Mouse (Mus musculus) ES-Bruce4 (cell line): ENCODE data around the gene 1700024P04Rik. TPM values are rescaled to one million over a fixed set of nuclear protein-coding genes. Genes with fewer than 3 reads are reported as not detected.

ENCODE experiments used
- H3K27ac ChIP-seq: 2 replicates; pipeline ENCODE4 v1.5.1; 2012; ENCODE audit warnings: low read length, inconsistent platforms; ENCODE audit not compliant: insufficient read depth
- H3K27me3 ChIP-seq: 2 replicates; pipeline ENCODE4 v1.6.1; 2012; ENCODE audit warnings: mild to moderate bottlenecking, low read length, inconsistent platforms; ENCODE audit not compliant: control insufficient read depth, poor library complexity, insufficient read depth, severe bottlenecking
- H3K36me3 ChIP-seq: 2 replicates; pipeline ENCODE4 v1.6.1; 2012; ENCODE audit warnings: inconsistent platforms, mild to moderate bottlenecking, low read length, moderate library complexity; ENCODE audit not compliant: control insufficient read depth, poor library complexity, insufficient read depth, severe bottlenecking
- H3K4me1 ChIP-seq: one replicate; pipeline ENCODE4 v1.8.1; 2011; ENCODE audit warnings: low read length; ENCODE audit not compliant: control insufficient read depth, insufficient read depth
- H3K4me3 ChIP-seq: 2 replicates; pipeline ENCODE4 v1.5.1; 2011; ENCODE audit warnings: low read depth, mild to moderate bottlenecking, low read length
- H3K9ac ChIP-seq: 2 replicates; pipeline ENCODE4 v1.6.1; 2012; ENCODE audit warnings: low read depth, mild to moderate bottlenecking, inconsistent platforms; ENCODE audit not compliant: poor library complexity, severe bottlenecking
- H3K9me3 ChIP-seq: replicated peaks from 2 replicates; pipeline ENCODE4 v1.6.1; 2012; ENCODE audit warnings: mild to moderate bottlenecking, low read length, inconsistent platforms; ENCODE audit not compliant: control insufficient read depth, poor library complexity, insufficient read depth, severe bottlenecking
- CTCF ChIP-seq: IDR thresholded peaks from one replicate; pipeline ENCODE4 v1.8.1; 2011; ENCODE audit warnings: low read depth, low read length
- EP300 ChIP-seq: IDR thresholded peaks from 2 replicates; pipeline ENCODE4 v1.6.1; 2011; ENCODE audit warnings: low read depth, low read length; ENCODE audit not compliant: insufficient read depth
- POLR2A ChIP-seq: IDR thresholded peaks from one replicate; pipeline ENCODE4 v1.8.1; 2011; ENCODE audit warnings: low read length; ENCODE audit not compliant: insufficient read depth
- polyA plus RNA-seq: library from polyadenylated mRNA; stranded (reverse); fragments of >200 nt; gene quantifications from 2 replicates; pipeline ENCODE4 v1.2.4, GENCODE M21; 2011; ENCODE audit warnings: low read depth; ENCODE audit not compliant: missing spikeins, insufficient read depth, insufficient read length

Gene 1700024P04Rik
- polyA plus RNA-seq, 1 experiment, result not detected

DNA sequence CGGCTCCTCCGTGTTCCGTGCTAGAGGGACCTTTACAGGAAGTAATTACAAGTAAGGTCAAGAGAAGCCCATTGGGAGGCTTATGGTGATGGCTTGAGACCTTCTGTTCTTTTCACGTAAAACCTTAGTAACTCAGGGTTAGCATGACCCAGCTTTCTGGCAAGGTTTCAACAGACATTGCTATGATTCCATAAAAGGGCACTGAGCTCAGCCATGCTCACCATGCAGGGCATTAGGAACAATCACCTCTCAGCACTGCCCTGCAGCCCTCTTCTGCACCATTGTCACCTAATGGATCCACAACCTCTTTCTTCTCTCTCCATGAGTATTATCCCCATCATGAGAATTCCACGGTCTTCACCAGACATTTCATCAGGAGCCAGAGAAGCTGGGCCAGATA lies 12.7 kb downstream of the 1700024P04Rik start:
- TF ChIP-seq POLR2A (no peak), EP300 (no peak), CTCF (no peak)
- Histone ChIP-seq H3K9me3 (0 out of 2 replicates have a peak, but pooled peaks cover 3% of the 10 kb centered on the region), H3K27me3 (no peaks in the 10 kb centered on the region), H3K36me3 (no peaks in the 10 kb centered on the region), H3K4me3 (no peak overlapping the region), H3K27ac (no peak overlapping the region), H3K4me1 (peaks cover under 1% of the 10 kb centered on the region), H3K9ac (no peak overlapping the region)

- Histone ChIP-seq H3K27me3 (no peaks in the 10 kb centered on the region), H3K36me3 (no peaks in the 10 kb centered on the region), H3K9ac (no peak overlapping the region), H3K27ac (no peak overlapping the region), H3K4me3 (no peak overlapping the region), H3K9me3 (no peaks in the 10 kb centered on the region), H3K4me1 (no peaks in the 10 kb centered on the region)
- TF ChIP-seq EP300 (no peak), CTCF (no peak), POLR2A (no peak)
Measured at GRCm38 (mm10) chr13:98968517-98968916, 15.8 kb downstream of the 1700024P04Rik start.

- no peak for TF ChIP-seq EP300
- TF ChIP-seq CTCF, result no peak
Measured at GRCm38 (mm10) chr13:98967942-98968341, 16.4 kb downstream of the 1700024P04Rik start.

DNA sequence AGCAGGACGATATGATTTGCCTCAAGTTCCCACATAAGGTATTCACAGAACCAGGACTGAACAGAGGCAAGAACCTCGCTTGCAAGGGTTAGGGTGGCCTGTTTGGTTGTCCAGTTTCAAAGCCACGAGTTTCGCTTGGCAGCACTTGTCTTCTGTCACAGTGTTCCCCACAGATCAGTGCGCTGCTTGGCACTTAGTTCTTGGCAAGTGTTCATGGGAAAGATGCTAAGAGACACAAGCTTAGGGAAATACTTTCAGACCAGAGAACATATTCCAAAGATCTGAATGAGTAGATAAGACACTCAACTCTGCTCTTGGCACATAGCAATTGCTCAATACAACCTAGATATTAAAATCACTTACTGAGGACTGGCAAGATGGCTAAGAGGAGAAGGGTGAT lies 17.8 kb downstream of the 1700024P04Rik start:
- TF ChIP-seq POLR2A, result no peak

More at GRCm38 (mm10) chr13:98967942-98968341, 16.4 kb downstream of the 1700024P04Rik start:
- Histone ChIP-seq H3K27ac (no peak overlapping the region), H3K9ac (no peak overlapping the region), H3K27me3 (no peaks in the 10 kb centered on the region), H3K9me3 (no peaks in the 10 kb centered on the region), H3K4me3 (no peak overlapping the region), H3K4me1 (no peaks in the 10 kb centered on the region), H3K36me3 (no peaks in the 10 kb centered on the region)

GRCm38 (mm10) chr13:98963612-98964011 lies 20.8 kb downstream of the 1700024P04Rik start:
- no peaks in the 10 kb centered on the region for H3K36me3 ChIP-seq
- no peak for TF ChIP-seq EP300
- H3K9ac ChIP-seq, result no peak overlapping the region
- H3K27me3 ChIP-seq, result no peaks in the 10 kb centered on the region
- H3K27ac ChIP-seq, result no peak overlapping the region
- no peak overlapping the region for H3K4me3 ChIP-seq
- no peaks in the 10 kb centered on the region for H3K9me3 ChIP-seq
- no peaks in the 10 kb centered on the region for H3K4me1 ChIP-seq

More for the DNA sequence above, 17.8 kb downstream of the 1700024P04Rik start:
- H3K27me3 ChIP-seq, result no peaks in the 10 kb centered on the region
- no peaks in the 10 kb centered on the region for H3K4me1 ChIP-seq
- no peak overlapping the region for H3K9ac ChIP-seq
- H3K27ac ChIP-seq, result no peak overlapping the region
- no peaks in the 10 kb centered on the region for H3K36me3 ChIP-seq
- no peak overlapping the region for H3K4me3 ChIP-seq
- H3K9me3 ChIP-seq, result no peaks in the 10 kb centered on the region

DNA sequence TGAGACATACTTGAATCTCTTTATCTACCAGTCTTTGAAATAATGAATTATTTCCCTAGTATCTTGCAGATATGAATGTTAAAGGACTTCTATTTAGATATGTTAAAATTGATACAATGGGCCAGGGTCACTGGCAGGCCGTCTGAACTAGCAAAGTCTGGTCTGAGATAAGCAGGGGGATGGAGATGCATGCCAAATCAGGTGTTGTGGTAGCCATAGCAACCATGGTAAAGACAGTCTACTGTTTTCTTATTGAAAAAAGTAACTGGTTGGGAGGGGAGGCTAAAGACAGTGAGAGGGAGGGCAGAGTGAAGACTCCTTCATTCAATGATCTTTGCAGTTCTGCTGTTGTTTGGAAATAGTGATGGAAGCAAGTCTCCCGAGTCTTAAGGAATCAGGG lies 26.2 kb downstream of the 1700024P04Rik start:
- no peak overlapping the region for H3K27ac ChIP-seq

More for the DNA sequence above, 26.2 kb downstream of the 1700024P04Rik start:
- H3K9ac ChIP-seq, result no peak overlapping the region
- no peaks in the 10 kb centered on the region for H3K9me3 ChIP-seq
- TF ChIP-seq POLR2A (no peak), EP300 (no peak), CTCF (no peak)
- H3K36me3 ChIP-seq, result no peaks in the 10 kb centered on the region
- H3K4me3 ChIP-seq, result no peak overlapping the region
- no peaks in the 10 kb centered on the region for H3K4me1 ChIP-seq
- no peaks in the 10 kb centered on the region for H3K27me3 ChIP-seq
